Mouse (Mus musculus) spleen, postnatal 36 days (tissue): ENCODE results near the gene Ammecr1.

Source experiments
- DNase-seq, 2 experiments: peaks; one replicate each; pipeline ENCODE4 v3.0.0; 2022; ENCODE audit warnings: low spot score in 2 of 2, mixed read lengths in 1 of 2

The Ammecr1 gene

DNA sequence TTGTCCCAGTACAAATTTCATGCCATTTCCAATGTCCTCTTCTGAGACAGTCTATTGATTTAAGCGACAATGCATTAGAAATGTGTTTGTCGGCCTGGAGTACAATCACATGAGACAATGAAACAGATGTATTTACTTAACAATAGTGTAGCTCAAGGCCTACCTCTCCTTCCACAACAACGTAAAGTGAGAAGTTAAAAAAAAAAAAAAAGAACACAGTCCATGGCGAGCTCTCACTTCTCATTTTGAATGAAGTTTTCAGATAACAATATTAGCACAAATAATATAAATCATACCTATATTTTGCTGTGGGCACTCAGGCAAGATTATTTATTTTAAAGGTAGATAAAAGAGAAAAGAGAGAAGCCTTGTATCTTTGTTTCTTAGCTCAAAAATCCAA, 49.8 kb downstream of the Ammecr1 start:
- DNase-seq: no peak

DNA sequence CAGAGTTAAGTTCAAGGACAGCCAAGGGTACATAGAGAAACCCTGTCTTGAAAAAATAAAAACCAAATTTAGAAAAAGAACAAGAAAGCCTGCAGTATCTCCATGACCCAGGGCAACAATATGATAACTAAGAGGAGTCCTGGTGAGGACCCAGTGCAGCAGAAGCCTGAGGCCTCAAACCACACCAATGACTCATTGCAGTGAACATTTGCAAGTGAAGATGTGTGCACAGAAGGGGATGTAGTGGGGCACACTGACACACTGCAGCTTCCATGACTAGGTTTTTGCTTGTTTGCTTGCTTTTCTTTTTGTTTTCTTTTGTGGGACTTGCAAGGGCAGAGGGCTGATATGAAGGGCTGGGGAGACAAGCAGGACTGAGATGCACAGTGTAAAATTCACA, 52.3 kb downstream of the Ammecr1 start:
- DNase-seq: no peak

DNA sequence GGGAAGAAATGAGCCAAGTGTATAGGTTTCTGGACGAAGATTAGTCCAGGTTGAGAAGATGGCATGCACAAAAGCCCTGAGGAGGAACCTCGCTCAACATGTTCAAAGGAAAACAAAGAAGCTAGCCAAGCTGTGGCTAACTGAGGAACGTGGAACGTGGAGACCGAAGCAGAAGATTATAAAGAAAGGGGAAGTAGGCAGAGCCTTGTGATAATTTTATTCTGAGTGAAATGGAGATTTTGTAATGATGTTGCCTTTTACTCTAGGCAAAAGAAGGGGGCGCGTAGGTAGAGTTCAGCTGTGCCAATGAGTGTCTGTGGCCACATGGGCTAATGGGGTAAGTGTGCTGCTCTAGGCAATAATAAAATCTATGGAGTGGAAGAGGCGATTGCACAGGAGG, 62.7 kb downstream of the Ammecr1 start:
- DNase-seq: peak in 1 of 2 experiments; percentile 2

DNA sequence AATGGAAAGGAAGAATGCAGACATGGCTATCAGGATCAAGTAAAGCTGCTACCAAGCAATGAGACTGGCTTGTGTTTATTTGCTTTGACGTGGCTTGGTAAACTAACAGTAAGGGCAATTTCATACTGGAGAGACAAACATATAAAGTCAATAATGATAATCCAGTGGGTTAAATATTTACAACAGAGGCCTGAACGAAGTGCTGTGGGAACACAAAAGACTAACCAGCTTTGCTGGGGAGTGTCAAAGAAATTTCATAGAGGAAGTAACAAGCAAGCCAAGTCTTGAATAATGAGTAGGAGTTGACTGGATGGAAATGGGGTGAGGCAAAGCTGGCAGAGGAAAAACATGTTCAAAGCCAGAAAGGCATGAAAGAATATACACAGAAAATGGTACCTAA, 63.9 kb downstream of the Ammecr1 start:
- DNase-seq: no peak

DNA sequence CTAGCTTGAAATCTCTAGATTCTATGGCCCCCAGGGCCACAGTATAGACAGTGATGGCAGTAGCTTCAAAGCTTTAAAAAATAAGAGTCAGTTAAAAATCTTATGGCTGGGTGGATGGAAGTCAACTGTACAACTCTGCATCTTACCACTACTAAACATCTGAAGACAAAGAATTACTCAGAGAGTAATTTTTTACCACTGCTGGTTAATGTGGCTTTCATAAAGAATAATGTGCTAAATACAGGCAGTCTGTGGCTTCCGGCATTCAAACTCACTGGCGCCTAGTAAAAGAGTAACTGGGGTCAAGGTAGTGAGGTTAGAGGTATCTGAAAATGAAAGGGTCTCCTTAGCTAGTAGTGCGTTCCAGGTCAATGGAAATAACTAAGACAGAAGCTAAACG, 64.6 kb downstream of the Ammecr1 start:
- no peak for DNase-seq

DNA sequence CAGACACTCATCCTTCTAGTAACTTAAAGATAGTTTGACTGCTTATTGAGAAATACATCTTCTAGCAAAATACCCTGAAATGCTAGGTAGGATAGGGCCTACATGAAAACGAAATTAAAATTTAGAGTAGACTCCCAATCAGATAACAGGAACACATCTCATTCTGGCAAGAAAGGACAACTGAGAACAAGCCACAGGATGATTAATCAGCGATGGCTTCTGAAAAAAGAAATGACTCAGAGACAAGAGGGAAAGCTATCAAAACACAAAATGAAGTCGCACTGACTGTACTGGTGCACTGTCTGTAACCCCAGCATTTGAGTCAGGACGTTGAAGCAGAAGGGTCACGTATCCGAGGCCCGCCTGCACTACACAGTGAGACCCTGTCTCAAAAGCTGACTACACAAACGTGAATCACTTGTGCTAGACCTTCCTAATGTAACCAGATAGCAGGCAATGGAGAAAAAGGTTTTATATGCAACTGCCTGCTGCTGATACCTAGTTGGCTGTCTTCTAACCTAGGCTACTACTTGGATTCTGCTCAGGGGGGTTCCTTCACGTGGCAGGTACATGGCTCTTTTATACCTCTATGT, 68.1 kb downstream of the Ammecr1 start:
- no peak for DNase-seq

DNA sequence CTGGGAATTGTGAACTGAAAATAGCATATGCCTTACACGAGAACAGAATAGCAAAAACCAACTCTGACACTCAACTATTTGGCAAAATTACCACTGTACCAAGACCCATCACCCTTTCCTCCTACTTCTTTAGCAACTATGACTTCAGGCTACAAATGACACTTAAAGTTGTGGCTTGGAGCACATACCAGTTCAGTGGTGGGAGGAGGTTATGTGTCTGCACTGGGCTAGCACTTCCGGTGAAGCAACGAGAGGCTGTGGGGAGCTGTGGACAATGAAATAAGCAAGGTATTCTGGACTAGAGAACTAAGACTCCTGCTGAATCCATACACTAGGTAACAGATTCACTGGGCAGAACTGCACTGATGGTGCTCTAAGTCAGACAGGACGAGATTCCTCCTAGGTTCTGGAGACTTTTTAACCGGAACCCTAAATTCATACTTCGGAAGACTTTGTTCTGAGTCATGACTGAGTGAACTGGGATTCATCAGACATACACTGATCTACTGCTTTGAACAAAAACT, 69.0 kb downstream of the Ammecr1 start:
- DNase-seq: no peak

DNA sequence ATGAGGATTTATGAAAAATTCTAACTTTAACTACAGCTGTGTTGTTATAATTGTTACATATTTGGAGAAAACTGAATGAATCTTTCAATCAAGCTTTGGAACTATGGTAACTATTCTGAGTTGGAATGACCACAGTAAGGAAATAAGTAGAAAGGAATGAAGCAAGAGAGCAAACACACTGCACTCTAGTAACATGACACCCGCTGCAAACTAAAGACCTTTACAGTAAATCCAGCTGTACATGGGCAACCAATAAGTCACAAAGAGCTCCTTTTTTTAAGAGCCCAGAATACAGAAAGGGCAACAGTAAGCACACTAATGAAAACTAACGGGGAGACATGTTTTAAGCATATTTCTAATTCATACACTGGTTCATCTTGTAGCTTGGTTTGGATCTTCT, 71.2 kb downstream of the Ammecr1 start:
- DNase-seq: no peak

DNA sequence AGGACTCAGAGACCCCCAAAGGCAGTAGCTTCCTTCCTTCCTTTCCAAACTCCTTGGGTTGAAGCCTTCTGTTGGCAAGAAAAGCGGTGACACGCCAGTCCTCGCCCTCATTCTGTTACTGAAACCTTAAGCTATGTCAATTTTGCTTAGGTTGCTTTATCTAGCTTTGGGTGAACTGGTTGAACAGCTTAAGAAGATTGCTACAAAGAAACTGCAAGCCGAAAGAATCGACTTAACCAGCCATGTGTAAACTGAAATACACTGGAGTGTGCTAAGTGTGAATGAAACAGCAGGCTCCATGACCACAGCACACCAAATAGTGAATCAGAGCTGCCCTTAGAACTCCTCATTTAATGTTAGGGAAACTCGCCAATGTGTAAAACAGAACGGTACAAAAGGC, 80.6 kb downstream of the Ammecr1 start:
- no peak for DNase-seq

DNA sequence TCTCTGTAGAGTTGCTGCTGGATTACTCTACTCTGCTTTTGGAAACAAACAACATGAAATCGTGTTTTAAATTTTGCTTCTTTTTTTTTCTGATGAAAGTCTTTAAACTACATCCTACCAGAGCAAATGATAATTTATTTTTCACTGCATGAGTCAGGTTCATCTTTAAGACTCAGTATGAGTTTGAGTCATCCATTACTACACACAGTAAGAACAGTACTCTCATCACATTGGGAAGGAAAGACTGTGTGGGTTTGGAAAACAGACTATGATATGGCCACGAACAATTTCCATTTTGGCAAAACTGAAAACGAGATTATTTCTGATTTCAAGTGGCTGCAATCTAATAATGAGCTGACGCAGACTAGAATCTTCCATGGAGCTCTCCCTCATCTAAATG, 82.9 kb downstream of the Ammecr1 start:
- DNase-seq: no peak

DNA sequence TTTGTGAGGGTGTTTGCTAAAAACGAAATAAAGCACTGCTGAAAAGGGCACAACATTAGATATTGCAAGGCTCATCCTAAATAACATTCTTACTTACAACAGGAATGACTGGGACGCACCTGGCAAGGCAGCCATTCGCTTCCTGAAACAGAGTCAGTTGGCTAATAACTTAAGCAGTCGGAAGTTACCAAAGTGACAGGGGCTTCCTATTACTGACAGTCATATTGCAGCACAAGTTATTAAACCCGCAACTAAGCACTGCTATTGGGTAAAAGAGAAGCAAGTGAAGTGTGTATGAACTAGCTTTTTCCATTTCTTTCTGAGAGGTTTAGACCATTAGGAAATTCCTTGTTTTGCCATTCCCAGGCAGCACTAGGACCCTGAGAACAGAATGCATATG, 84.3 kb downstream of the Ammecr1 start:
- DNase-seq: no peak

DNA sequence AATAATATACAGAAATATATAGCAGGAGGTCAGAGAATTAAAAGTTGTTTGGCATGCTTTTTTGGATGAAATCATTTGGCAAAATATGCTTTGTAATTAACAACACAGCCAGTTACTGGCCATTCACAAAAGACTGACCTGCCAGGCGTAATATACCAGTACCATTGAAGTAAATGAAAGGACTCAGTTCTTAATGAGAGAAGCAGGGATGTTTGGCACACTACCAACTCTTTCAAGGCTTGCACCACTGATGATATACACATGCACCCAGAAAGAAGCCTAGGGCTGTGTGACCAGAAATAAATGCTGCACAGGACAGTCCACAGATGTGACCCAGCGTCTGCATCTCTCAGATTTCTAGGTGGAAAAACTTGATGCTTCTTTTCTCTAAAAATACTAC, 96.7 kb downstream of the Ammecr1 start:
- DNase-seq: no peak

DNA sequence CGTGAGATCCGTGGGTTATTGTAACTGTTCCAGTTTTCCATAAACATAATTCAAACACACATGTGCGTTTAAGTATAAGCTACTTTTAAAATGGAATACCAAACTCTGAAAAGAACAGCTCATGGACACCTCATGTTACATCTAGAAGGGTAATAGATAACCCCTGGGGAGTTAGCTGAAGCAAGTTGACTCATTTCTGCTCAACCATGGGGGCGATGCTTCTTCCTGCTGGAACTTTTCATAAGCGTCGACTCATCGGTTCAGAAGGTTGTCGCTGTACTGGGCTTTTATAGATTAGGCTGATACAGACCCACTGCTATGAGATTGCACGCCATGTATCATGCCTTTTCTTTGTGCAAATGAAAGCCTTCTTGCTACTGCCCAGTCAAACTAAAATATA, 118.5 kb downstream of the Ammecr1 start:
- no peak for DNase-seq

DNA sequence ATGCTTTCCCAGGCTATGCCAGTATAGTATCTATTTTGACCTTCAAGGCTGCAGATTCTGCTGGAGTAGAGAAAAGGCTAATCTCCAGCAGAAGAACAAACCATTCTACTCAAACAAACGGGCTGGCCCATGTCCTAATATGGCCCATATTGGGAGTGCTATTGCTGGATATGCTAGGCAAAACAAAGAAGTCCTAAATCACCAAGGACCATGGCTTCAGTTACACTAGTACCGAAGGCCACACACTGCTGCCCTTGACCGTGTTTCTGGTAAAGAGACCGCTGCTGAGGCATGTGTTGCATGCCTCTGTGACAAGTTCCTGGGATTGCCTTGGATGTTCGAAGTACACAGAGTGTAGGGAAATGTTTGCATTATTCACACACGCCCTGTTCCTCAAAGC, 120.3 kb downstream of the Ammecr1 start:
- no peak for DNase-seq

DNA sequence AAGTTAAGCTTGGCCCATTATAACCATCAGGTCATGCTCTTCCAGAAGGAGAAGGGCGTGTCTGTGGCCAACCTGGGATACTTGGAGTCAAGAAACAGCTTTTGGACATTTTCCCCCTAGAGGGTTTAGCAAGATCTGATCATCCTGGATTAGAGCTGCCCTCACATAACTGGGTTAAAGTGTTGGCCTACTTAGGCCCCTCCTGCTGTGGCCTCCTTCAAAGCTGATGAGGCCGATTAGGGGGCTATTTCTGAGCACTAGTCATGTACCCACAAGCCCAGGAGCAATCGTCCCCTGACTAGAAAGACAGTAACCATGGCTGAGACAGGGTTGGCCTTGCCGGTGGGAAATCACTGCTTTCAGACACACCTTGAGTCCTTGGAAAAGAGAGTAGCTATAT, 124.6 kb downstream of the Ammecr1 start:
- no peak for DNase-seq

DNA sequence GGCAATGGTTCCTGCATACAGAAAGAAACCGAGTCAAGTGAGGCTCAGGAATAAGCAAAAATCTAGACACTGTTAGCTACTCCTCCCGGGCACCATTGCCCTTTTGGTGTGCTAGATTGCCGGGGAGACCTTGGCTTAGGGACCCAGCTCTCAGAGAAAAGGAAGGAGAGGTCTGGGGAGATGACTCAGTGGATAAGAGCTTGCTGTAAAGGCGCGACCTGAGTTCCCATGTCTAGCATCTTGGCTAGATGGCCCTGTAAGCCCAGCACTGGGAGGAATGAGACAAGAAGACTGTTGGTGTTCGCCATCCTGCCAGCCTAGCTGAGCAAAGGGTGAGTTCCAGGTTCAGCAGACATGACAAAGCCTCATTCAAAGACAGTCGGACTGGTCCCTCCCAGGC, 127.1 kb downstream of the Ammecr1 start:
- no peak for DNase-seq

DNA sequence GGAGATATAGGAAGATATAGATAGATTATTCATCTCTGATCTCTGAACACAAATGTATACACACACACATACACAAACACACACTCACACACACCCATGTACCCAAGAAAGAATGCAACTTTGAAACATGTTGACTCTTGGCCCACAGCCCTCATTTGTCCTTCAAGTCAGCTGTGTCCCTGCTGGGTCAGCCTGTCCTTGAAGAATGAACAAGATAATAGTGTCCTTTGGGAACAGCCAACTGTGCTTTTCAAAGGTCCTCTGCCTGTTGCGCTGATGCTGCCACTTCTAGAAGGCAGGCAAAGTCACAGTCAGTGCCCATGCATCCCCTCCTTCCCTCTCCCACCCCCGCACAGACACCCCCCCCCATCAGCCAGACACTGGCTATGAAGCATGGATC, 127.7 kb downstream of the Ammecr1 start:
- DNase-seq: no peak

DNA sequence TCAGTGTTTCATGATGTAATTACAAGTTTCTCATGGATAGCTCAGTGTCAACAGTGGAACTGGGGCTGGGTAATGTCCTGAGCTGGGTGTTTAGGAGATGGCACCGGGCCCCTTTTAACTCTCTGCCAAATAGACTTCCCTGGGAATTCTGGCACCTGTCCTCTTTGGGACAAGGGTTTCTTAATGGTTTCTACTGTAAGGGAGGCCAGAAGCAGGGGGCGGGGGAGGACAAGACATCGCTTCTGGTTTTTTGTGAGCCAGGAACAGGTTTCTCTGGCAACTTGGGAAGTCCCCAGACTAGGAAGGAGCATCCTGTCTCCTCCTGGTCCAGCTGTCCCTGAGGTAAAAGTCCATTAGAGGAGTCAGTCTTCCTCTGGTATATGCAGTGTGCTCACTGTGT, 129.2 kb downstream of the Ammecr1 start:
- no peak for DNase-seq

DNA sequence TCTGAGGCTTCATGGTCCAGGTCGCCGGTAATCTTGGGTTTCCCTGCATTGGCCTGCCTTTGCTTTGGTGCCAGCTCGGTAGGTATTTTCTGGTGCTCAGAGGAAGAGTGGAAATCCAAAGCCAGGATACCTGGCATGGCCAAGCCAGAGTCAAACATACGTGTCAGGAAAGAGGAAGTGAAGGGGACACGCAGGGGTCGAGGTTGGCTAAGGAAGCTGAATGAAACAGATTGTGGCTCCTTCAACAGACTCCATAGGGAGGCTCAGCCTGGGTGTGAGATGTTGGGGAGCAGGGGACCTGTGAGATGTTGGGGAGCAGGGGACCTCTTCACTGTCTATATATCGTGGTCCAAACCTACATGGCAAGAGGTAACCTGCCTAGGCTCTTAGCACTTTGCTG, 130.1 kb downstream of the Ammecr1 start:
- no peak for DNase-seq

DNA sequence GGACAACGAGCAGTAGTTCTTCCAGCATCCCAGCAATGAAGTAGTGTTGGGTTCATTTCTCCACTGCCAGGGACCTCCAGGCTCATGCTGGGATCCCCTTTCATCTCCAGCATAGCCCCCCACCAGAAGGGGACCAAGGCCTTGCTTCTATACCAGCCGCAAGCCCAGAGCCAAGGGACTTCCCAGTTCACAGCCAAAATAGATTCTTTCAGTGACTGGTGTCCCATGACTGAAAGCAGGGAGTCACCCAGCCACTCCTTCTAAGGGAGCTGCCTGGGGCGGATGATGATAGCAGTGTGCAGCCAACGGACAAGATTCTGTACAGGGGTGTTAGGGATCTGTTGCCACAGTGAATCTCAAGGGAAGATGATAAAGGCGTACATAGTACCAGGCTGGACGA, 131.7 kb downstream of the Ammecr1 start:
- DNase-seq: no peak

DNA sequence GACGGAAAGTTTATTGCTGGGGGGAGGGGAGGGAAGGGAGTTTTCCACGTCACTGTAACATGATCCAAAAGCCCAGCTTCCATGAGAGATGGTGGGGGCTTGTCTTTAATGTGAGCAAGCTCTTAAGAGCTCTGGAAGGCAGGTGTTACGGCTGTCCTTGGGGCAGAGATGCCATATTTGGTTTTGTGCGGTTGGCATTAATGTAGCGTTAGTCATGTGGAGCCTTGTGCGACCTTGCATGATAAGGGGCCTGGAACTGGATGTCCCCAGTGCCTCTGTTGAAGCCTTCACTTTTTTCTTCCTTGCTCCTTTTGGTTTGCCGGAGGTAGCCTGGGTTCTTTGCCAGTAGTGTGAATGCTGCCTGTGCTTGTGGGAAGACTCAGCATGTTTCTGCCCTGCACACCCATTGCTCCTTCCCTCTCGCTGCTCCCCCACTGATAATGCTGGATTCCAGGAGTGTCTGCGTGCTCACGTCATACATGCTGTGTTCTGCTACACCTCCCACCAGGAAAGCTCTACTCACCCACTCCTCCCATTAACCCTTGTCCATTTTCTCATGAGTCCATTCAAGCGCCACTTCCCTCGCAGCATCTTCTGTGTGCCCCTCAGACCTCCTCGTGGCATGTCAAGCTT, 133.2 kb downstream of the Ammecr1 start:
- DNase-seq: no peak

DNA sequence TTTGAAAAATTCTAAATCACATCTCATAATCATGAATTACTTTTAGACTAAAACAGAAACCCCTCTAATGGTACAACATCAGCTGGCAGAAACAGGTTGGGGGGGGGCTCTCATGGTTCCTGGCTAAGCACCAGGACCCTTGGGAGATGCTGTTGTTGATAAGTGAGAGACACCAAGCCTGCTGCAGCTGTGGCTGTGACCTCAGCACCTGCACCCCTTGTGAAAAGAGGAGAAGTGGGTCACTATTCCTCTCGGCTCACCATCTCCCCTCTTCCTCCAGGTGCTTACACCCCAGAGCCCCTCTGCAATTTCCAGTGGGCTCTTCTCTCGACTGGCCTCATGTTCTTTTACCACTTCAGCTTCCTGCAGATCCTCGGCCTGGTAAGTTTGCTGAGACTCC, 134.3 kb downstream of the Ammecr1 start:
- DNase-seq: peak in 1 of 2 experiments; percentile 3

DNA sequence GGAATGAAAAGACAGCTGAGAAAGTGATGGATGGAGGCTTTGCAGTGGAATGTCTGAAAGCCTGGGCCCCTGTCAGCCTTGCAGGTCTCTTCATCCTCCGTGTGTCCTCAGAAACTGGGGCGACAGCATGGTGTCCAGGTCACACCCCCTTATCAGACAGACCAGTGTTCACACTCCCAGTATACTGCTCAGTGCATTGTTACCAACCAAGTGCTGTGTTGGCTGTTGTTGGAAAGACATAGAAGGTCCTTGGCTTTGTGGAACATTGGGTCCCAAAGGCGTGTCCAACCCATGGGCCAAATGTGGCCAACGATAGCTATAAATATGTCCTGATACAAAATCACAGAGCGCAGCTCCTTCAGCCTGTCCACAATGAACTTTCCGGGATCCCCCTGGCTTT, 136.0 kb downstream of the Ammecr1 start:
- no peak for DNase-seq
